Mouse (Mus musculus): ENCODE results near the gene Ctdsp2.

- TF ChIP-seq CTCF (IDR thresholded peaks at IDR 0.05; ENCODE audit: borderline replicate concordance, control insufficient read depth, extremely low read depth, insufficient read depth, low read length, poor library complexity) (no peak), POLR2A (IDR thresholded peaks at IDR 0.05; ENCODE audit: control insufficient read depth, extremely low read depth, insufficient read depth, low read length, poor library complexity) (no peak)
Measured at GRCm38 (mm10) chr10:127002765-127003164, 24.2 kb downstream of the Ctdsp2 start.

Data from thymus, adult 2 months (tissue).